Mouse (Mus musculus): Measurements from ENCODE around the gene Dedd2. TPM values are rescaled to one million over a fixed set of nuclear protein-coding genes. Genes with fewer than 3 reads are reported as not detected.
A peak's percentile ranks its signal among the peaks of the same experiment; 100 is the strongest.

Dedd2 gene
- polyA plus RNA-seq, 1 experiment from 2014 or later: 15.2 TPM

DNA sequence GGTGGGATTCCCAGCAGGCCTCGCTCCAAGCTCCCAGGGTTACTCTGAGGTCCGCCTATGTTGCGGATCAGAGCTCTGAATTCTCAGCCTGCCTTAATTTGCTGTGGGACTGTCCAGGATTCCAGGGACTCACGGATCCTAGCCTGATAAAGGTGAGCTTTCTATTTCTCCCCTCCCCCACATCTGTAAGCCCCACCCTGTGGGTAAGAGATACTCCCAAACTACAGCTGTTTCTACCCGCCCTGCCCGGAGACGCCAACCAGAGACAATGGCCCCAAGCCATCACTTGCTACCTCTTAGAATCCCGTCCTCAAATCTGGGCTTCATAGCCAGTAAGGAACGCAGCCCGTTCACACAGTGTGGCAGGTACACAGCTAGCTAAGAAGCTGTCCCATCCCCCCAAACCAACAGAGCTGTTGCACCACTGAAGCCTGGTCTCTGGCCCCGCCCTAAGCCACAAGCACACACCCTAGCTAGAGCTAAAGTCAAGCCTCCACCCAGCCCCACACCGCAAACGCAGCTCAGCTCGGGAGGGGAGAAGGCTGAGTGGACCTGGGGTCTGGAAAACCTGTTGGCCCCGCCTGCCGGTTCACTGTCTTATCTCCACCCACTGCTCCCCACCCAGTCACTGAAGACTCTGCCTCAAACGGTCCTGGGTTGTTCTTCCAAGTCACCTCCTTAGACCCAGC lies 64.8 kb downstream of the Dedd2 start:
- peaks cover 38% of the 10 kb centered on the region for H3K4me1 ChIP-seq

DNA sequence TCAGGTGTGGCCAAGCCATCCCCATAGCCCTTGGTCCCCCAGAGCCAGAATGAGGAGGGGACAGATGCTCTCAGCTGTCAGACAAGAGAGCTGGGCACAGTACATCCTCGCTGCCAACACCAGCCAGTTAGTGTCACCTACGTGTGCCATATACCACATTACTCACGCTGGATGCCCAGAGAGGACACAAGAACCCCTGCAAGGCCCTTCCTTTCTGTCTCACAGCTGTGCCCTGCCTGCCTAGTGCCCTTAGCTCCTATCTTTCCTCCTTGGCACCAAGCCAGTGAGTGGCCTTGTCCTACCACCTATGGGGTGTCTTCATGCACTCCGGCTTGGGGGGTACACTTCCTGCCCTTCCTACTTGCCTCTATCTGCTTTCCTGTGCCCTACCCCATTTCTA lies 65.8 kb downstream of the Dedd2 start:
- Histone ChIP-seq H3K9me3 (no peaks in the 10 kb centered on the region), H3K4me1 (peaks cover 38% of the 10 kb centered on the region), H3K36me3 (no peaks in the 10 kb centered on the region), H3K4me3 (replicated peaks) (no peak overlapping the region), H3K27ac (no peak overlapping the region), H3K9ac (no peak overlapping the region), H3K4me2 (no peak overlapping the region), H3K27me3 (replicated peaks) (peaks cover 23% of the 10 kb centered on the region; the same call in 1 of the 2 replicates)
- ATAC-seq (ENCODE audit: insufficient read depth, low FRiP score, low read depth): no peak
- 62% methylated on average over 4 of the region's 4 CpGs for WGBS

More for the DNA sequence above, 64.8 kb downstream of the Dedd2 start:
- Histone ChIP-seq H3K4me3 (replicated peaks) (no peak overlapping the region; the same call in 1 of the 2 replicates), H3K4me2 (peak overlapping the region; percentile 43), H3K36me3 (no peaks in the 10 kb centered on the region), H3K27me3 (replicated peaks) (peaks cover 15% of the 10 kb centered on the region; the same call in 1 of the 2 replicates), H3K9me3 (no peaks in the 10 kb centered on the region), H3K9ac (no peak overlapping the region), H3K27ac (no peak overlapping the region)
- WGBS: 10% methylated on average over 17 of the region's 17 CpGs
- ATAC-seq (ENCODE audit: insufficient read depth, low FRiP score, low read depth): peak; percentile 90

DNA sequence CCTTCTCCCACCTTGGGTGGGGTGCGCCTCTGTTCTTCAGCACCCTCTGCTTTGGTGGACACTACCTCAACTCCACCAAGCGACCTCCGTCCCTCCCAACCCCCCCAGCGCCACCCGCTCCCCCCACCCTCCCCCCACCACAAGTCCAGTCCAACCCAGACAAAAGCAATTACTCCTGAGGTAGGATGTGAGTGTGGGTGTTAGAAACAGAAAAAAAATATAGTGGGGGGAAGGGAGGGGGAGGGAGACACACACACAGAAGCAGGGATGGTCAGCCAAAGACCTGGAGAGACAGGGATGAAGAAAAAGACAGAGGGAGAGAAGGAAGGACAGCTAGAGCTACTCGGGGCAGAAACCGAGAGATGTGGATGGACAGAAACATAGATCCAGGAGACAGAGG lies 66.6 kb downstream of the Dedd2 start:
- no peaks in the 10 kb centered on the region for H3K36me3 ChIP-seq
- ATAC-seq (ENCODE audit: insufficient read depth, low FRiP score, low read depth): no peak
- no peak overlapping the region for H3K4me2 ChIP-seq
- no peak overlapping the region for H3K4me3 ChIP-seq (replicated peaks)
- no peaks in the 10 kb centered on the region for H3K9me3 ChIP-seq
- H3K27ac ChIP-seq: no peak overlapping the region
- peaks cover 38% of the 10 kb centered on the region for H3K4me1 ChIP-seq
- peaks cover 25% of the 10 kb centered on the region; the same call in 1 of the 2 replicates for H3K27me3 ChIP-seq (replicated peaks)
- no peak overlapping the region for H3K9ac ChIP-seq
- WGBS: 47% methylated on average over 7 of the region's 7 CpGs

DNA sequence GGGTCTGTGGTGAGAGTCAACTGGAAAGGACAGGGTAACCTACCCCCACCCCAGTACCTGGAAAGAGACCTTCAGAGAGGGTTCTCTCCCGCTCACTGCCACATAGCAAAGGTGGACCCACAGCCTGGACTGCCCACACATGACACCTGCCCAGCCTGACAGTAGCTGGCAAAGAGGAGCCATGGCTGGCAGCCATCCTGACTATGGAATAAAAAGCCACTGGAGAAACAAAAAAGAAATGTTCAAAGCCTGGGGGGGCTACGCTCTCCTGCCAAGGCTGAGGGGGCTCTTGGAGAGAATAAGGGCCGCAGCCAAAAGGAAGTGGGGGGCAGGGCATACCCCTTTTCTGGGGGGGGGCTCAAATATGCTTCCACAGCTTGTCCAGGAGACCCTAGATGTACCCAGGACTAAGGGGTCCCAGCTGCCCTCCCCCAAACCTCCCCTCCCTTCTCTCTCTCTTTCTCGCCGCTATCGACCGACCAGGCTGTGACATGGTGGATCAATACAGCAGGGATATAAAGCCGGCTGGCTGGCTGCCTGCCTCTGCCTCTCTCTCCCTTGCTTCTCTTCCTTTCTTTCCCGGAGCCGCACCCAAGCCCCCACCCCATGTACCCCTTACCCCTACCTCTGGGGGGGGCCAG lies 68.4 kb downstream of the Dedd2 start:
- Histone ChIP-seq H3K36me3 (no peaks in the 10 kb centered on the region), H3K4me1 (peaks cover 38% of the 10 kb centered on the region), H3K9me3 (no peaks in the 10 kb centered on the region), H3K4me3 (replicated peaks) (no peak overlapping the region), H3K27me3 (replicated peaks) (peaks cover 28% of the 10 kb centered on the region; the same call in 1 of the 2 replicates), H3K27ac (no peak overlapping the region), H3K9ac (no peak overlapping the region), H3K4me2 (no peak overlapping the region)
- 47% methylated on average over 10 of the region's 10 CpGs for WGBS
- no peak for ATAC-seq (ENCODE audit: insufficient read depth, low FRiP score, low read depth)

DNA sequence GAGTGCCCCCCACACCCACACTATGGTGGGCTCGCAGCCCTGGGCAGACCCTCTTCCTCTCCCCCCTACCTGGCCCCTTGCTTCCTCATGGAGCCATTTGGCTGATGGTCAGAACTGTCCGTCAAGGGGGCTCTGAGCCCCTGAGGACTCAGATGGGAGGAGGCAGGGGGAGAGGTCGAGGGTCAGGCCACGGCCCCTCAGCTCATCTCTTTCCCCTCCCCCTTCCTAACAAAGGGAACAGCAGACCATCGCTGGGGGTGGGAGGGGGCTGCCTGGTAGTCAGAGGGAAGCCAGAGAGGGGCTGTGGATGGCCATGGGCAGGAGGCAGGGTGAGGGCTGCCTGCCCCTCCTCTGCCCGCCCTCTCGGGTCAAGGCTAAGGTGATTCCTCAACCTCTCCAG lies 69.4 kb downstream of the Dedd2 start:
- ATAC-seq (ENCODE audit: insufficient read depth, low FRiP score, low read depth): no peak
- Histone ChIP-seq H3K36me3 (no peaks in the 10 kb centered on the region), H3K9me3 (no peaks in the 10 kb centered on the region), H3K4me2 (0 out of 2 replicates have a peak overlapping the region, but pooled peaks have one; percentile 5), H3K4me3 (replicated peaks) (no peak overlapping the region), H3K9ac (no peak overlapping the region), H3K4me1 (peaks cover 36% of the 10 kb centered on the region), H3K27me3 (replicated peaks) (peaks cover 23% of the 10 kb centered on the region; the same call in 1 of the 2 replicates), H3K27ac (no peak overlapping the region)
- 5% methylated on average over 7 of the region's 7 CpGs for WGBS

DNA sequence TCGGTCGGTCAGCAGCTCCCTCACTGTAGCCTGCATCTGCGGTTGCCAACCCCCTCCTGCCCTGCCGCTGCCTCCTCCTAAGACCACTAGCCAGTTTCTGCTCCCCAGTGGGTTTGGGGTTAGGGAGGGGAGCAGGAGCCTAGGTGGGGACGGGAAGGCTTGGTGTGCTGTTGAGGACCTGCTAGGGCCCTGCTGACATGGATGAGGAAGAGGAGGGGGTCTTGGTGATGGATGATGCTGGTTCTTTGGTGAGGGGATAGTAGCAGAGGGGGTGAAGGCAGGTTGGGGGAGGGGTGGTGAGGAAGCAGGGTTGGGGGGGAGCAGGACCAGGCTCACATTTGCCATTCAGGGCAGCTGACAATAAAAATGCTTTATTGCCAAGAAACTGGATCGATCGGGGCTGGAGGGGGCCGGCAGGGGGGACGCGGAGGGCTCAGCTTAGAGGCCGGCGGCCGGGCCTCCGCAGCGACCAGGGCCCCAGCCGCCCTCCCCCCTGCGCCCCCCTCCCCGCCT lies 70.2 kb downstream of the Dedd2 start:
- no peak overlapping the region for H3K27ac ChIP-seq
- H3K9ac ChIP-seq: no peak overlapping the region
- H3K36me3 ChIP-seq: no peaks in the 10 kb centered on the region
- H3K4me1 ChIP-seq: peaks cover 28% of the 10 kb centered on the region
- H3K4me2 ChIP-seq: peak overlapping the region; percentile 21
- WGBS: under 1% methylated on average over 16 of the region's 18 CpGs
- H3K9me3 ChIP-seq: no peaks in the 10 kb centered on the region
- no peak overlapping the region for H3K4me3 ChIP-seq (replicated peaks)
- ATAC-seq (ENCODE audit: insufficient read depth, low FRiP score, low read depth): no peak
- H3K27me3 ChIP-seq (replicated peaks): peaks cover 21% of the 10 kb centered on the region; the same call in 1 of the 2 replicates

Small RNAs within 50 kb of the gene (microRNA-seq; reads per million reads assigned to microRNA genes)
- gene Mir7048: not detected

Other genes starting within 250 kb of the Dedd2 start
- 172 and 217 TPM in 2 replicates for gene Rabac1, start 247.9 kb downstream of the Dedd2 start, polyA plus RNA-seq (2015; fragmentation: Nextera tagmentation; extraction: Ambion mirVana)
- gene Atp1a3, start 214.7 kb downstream of the Dedd2 start, polyA plus RNA-seq (2015; fragmentation: Nextera tagmentation; extraction: Ambion mirVana): 3.6 and 4.3 TPM in 2 replicates
- gene Grik5, start 148.3 kb downstream of the Dedd2 start, polyA plus RNA-seq (2015; fragmentation: Nextera tagmentation; extraction: Ambion mirVana): 5.4 and 6.3 TPM in 2 replicates
- gene Zfp574, start 148.0 kb downstream of the Dedd2 start, polyA plus RNA-seq (2015; fragmentation: Nextera tagmentation; extraction: Ambion mirVana): 26.7 and 27.3 TPM in 2 replicates
- 1.4 and 1.6 TPM in 2 replicates for gene Pou2f2, start 40.9 kb downstream of the Dedd2 start, polyA plus RNA-seq (2015; fragmentation: Nextera tagmentation; extraction: Ambion mirVana)
- gene Zfp526, start 810 bp upstream of the Dedd2 start, polyA plus RNA-seq (2015; fragmentation: Nextera tagmentation; extraction: Ambion mirVana): 2.8 and 3.1 TPM in 2 replicates
- gene Gsk3a, start 17.2 kb upstream of the Dedd2 start, polyA plus RNA-seq (2015; fragmentation: Nextera tagmentation; extraction: Ambion mirVana): 9.4 and 10.5 TPM in 2 replicates
- 13.0 and 17.6 TPM in 2 replicates for gene Erf, start 30.1 kb upstream of the Dedd2 start, polyA plus RNA-seq (2015; fragmentation: Nextera tagmentation; extraction: Ambion mirVana)
- gene Cic, start 47.1 kb upstream of the Dedd2 start, polyA plus RNA-seq (2015; fragmentation: Nextera tagmentation; extraction: Ambion mirVana): 33.8 and 36.4 TPM in 2 replicates
- 201 and 215 TPM in 2 replicates for gene Pafah1b3, start 77.4 kb upstream of the Dedd2 start, polyA plus RNA-seq (2015; fragmentation: Nextera tagmentation; extraction: Ambion mirVana)
- gene Prr19, start 80.8 kb upstream of the Dedd2 start, polyA plus RNA-seq (2015; fragmentation: Nextera tagmentation; extraction: Ambion mirVana): 0.41 and 0.49 TPM in 2 replicates
- gene Tmem145, start 85.5 kb upstream of the Dedd2 start, polyA plus RNA-seq (2015; fragmentation: Nextera tagmentation; extraction: Ambion mirVana): 1.4 and 1.6 TPM in 2 replicates
- 10.3 and 10.9 TPM in 2 replicates for gene Megf8, start 96.5 kb upstream of the Dedd2 start, polyA plus RNA-seq (2015; fragmentation: Nextera tagmentation; extraction: Ambion mirVana)
- 107 and 419 TPM in 2 replicates for gene Cnfn, start 149.1 kb upstream of the Dedd2 start, polyA plus RNA-seq (2015; fragmentation: Nextera tagmentation; extraction: Ambion mirVana)
- gene Lipe, start 178.1 kb upstream of the Dedd2 start, polyA plus RNA-seq (2015; fragmentation: Nextera tagmentation; extraction: Ambion mirVana): 8.3 and 8.4 TPM in 2 replicates
- 0.36 and 0.42 TPM in 2 replicates for gene Cxcl17, start 192.3 kb upstream of the Dedd2 start, polyA plus RNA-seq (2015; fragmentation: Nextera tagmentation; extraction: Ambion mirVana)